Mouse (Mus musculus) urinary bladder, adult 18-20 months (tissue): ENCODE results near the gene Prr23a3.

Source experiments
- DNase-seq, 2 experiments: peaks; one replicate each; pipeline ENCODE4 v3.0.0; 2022; ENCODE audit warnings: low spot score in 2 of 2, mixed read lengths in 2 of 2

The Prr23a3 gene

GRCm38 (mm10) chr9:98864571-98864970, at the start of gene Prr23a3:
Gene Prr23a3, plus strand, starts transcription at chr9:98864767.
- no peak for DNase-seq

GRCm38 (mm10) chr9:98816066-98816465, 48.5 kb upstream of the Prr23a3 start:
- no peak for DNase-seq

- no peak for DNase-seq
These were observed 47.0 kb upstream of the Prr23a3 start for GRCm38 (mm10) chr9:98817592-98817991.

GRCm38 (mm10) chr9:98818971-98819370, 45.6 kb upstream of the Prr23a3 start:
- no peak for DNase-seq

- DNase-seq = no peak
These were observed 45.1 kb upstream of the Prr23a3 start for GRCm38 (mm10) chr9:98819481-98819880.

- no peak for DNase-seq
These were observed 44.1 kb upstream of the Prr23a3 start for GRCm38 (mm10) chr9:98820461-98820860.

GRCm38 (mm10) chr9:98821067-98821466, 43.5 kb upstream of the Prr23a3 start:
- DNase-seq = no peak

- DNase-seq = no peak
These were observed 40.8 kb upstream of the Prr23a3 start for GRCm38 (mm10) chr9:98823805-98824204.

- DNase-seq = no peak
These were observed 35.1 kb upstream of the Prr23a3 start for GRCm38 (mm10) chr9:98829508-98829907.

- no peak for DNase-seq
These were observed 27.0 kb upstream of the Prr23a3 start for GRCm38 (mm10) chr9:98837537-98838074.

- DNase-seq = no peak
These were observed 22.4 kb upstream of the Prr23a3 start, which contains the start of gene Prr23a1 for GRCm38 (mm10) chr9:98842117-98842516. Gene Prr23a1, plus strand, starts transcription at chr9:98842503.

GRCm38 (mm10) chr9:98856210-98856609, 8.4 kb upstream of the Prr23a3 start, which contains the start of gene Prr23a2:
Gene Prr23a2, plus strand, starts transcription at chr9:98856494.
- no peak for DNase-seq

- no peak for DNase-seq
These were observed 1.1 kb upstream of the Prr23a3 start for GRCm38 (mm10) chr9:98863463-98863862.

GRCm38 (mm10) chr9:98901486-98901885, 36.9 kb downstream of the Prr23a3 start:
- DNase-seq = no peak

GRCm38 (mm10) chr9:98902819-98903218, 38.3 kb downstream of the Prr23a3 start, which contains the start of gene 7420426K07Rik:
Gene 7420426K07Rik, plus strand, starts transcription at chr9:98903119.
- DNase-seq = no peak
